Mouse (Mus musculus) liver, adult 2 months (tissue): ENCODE results near the gene Olfr104-ps.

ENCODE experiments used
- CTCF ChIP-seq: fragments of 200-500 bp; IDR thresholded peaks from 2 replicates; pipeline ENCODE4 v1.5.1; 2011; ENCODE audit warnings: low read depth, low read length, control low read depth
- POLR2A ChIP-seq: fragments of 200-500 bp; IDR thresholded peaks from 2 replicates; pipeline ENCODE4 v1.6.1; 2011; ENCODE audit warnings: low read length, control low read depth; ENCODE audit not compliant: insufficient read depth; ENCODE audit errors: extremely low read depth

- no peak for TF ChIP-seq CTCF
- TF ChIP-seq POLR2A = no peak
Measured at GRCm38 (mm10) chr17:37378733-37379132, 19.4 kb downstream of the Olfr104-ps start, which contains the start of gene Olfr105-ps.
